Mouse (Mus musculus) liver, embryonic 14.5 days (tissue): ENCODE results near the gene Tiprl.

ENCODE experiments used
- CTCF ChIP-seq: IDR thresholded peaks from 2 replicates; pipeline ENCODE4 v1.5.1; 2016; ENCODE audit warnings: antibody characterized with exemption, low read depth, control low read depth
- EP300 ChIP-seq: IDR thresholded peaks from 2 replicates; pipeline ENCODE4 v1.6.1; 2016; ENCODE audit warnings: antibody characterized with exemption, low read depth

DNA sequence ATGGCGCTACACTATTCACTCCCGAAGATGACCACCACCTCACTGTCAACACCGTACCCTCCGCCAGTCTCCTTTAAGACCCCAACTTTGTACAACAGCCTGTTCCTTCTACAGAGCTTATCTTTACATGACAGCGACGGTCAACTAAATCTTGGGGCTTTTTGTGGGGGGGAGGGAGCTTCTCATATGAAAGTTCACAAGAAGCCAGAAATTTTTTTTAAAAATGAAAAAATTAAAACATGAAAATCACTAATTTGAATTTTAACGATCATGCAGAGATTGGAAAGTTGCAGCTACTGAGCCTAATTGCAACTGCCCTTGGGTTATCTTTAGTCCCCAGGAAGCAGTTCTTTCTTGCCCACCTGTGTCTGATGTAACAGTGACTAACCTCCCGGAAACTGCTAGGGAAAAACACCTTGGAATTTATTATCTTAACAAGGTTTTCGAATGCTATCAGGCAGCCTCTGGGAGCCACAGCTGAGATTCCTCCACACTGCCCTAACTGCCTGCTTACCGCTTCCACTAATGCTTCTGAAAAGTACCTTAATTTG, 44.0 kb downstream of the Tiprl start:
- TF ChIP-seq CTCF = no peak
- no peak; the same call in 1 of the 2 replicates for TF ChIP-seq EP300
